Mouse (Mus musculus) ES-E14 (cell line): ENCODE measurements around the gene Nrcam. TPM values are rescaled to one million over a fixed set of nuclear protein-coding genes. Genes with fewer than 3 reads are reported as not detected.

Experiments used
- DNase-seq: peaks from one replicate; pipeline ENCODE4 v3.0.0-alpha.2; 2013; ENCODE audit warnings: low read depth, low spot score
- H3K27ac ChIP-seq: 2 replicates; pipeline ENCODE4 v1.5.1; 2012; ENCODE audit warnings: low read depth, mild to moderate bottlenecking, low read length, moderate library complexity, mixed read lengths; ENCODE audit not compliant: poor library complexity, insufficient read depth, severe bottlenecking
- H3K36me3 ChIP-seq: 2 replicates; pipeline ENCODE4 v1.6.1; 2012; ENCODE audit warnings: mild to moderate bottlenecking, low read length, moderate library complexity, mixed read lengths; ENCODE audit not compliant: control insufficient read depth, poor library complexity, insufficient read depth, severe bottlenecking
- H3K4me1 ChIP-seq, 2 experiments: fragments of 150-350 bp in 1 of 2; sonication (generic) in 1 of 2; 2 replicates each; pipeline ENCODE4 v1.6.1; 2012; ENCODE audit warnings: low read length in 2 of 2, mild to moderate bottlenecking in 1 of 2, mixed read lengths in 1 of 2; ENCODE audit not compliant: control insufficient read depth in 2 of 2, insufficient read depth in 2 of 2, poor library complexity in 1 of 2
- H3K4me3 ChIP-seq, 2 experiments: fragments of 150-350 bp in 1 of 2; sonication (generic) in 1 of 2; 2 replicates each; pipeline ENCODE4 v1.5.1; 2012; ENCODE audit warnings: low read length in 2 of 2, low read depth in 1 of 2, mild to moderate bottlenecking in 1 of 2, mixed read lengths in 1 of 2; ENCODE audit not compliant: insufficient read depth in 1 of 2, poor library complexity in 1 of 2, severe bottlenecking in 1 of 2
- H3K9ac ChIP-seq: 2 replicates; pipeline ENCODE4 v1.6.1; 2012; ENCODE audit warnings: low read depth, mild to moderate bottlenecking, low read length, mixed read lengths; ENCODE audit not compliant: poor library complexity, insufficient read depth, severe bottlenecking
- H3K9me3 ChIP-seq: fragments of 150-350 bp; sonication (generic); 2 replicates; pipeline ENCODE4 v1.6.1; 2012; ENCODE audit warnings: low read depth, mild to moderate bottlenecking, low read length; ENCODE audit not compliant: control insufficient read depth, insufficient read depth
- CHD2 ChIP-seq: IDR thresholded peaks from 2 replicates; pipeline ENCODE4 v1.6.1; 2014; ENCODE audit warnings: mild to moderate bottlenecking, low read depth, low read length, inconsistent platforms
- HCFC1 ChIP-seq: IDR thresholded peaks from 2 replicates; pipeline ENCODE4 v1.6.1; 2012; ENCODE audit warnings: low read length, inconsistent platforms, borderline replicate concordance; ENCODE audit not compliant: insufficient read depth
- MAFK ChIP-seq: IDR thresholded peaks from 2 replicates; pipeline ENCODE4 v1.6.1; 2014; ENCODE audit warnings: mild to moderate bottlenecking, low read depth, low read length, inconsistent platforms; ENCODE audit not compliant: insufficient read depth
- ZC3H11A ChIP-seq: IDR thresholded peaks from 2 replicates; pipeline ENCODE4 v1.6.1; 2012; ENCODE audit warnings: low read depth, mild to moderate bottlenecking, inconsistent platforms, low read length, borderline replicate concordance
- ZNF384 ChIP-seq: IDR thresholded peaks from 2 replicates; pipeline ENCODE4 v1.6.1; 2012; ENCODE audit warnings: low read depth, low read length, inconsistent platforms
- in situ Hi-C, 2 experiments: fragments of 600-800 bp; cut with MboI; formaldehyde crosslinking; loops; one replicate each; pipeline ENCODE4 v1.15.1; 2025; ENCODE audit warnings: low sequenced_read_pairs in 2 of 2, inconsistent platforms in 1 of 2; ENCODE audit not compliant: unreplicated experiment in 2 of 2
- total RNA-seq: library from RNA; depleted of rRNA; stranded (reverse); fragments of 300-350 nt; gene quantifications from 2 replicates; pipeline ENCODE4 v1.2.3, GENCODE M21; 2012

Gene Nrcam
- total RNA-seq, 1 experiment: 2.9 TPM

DNA sequence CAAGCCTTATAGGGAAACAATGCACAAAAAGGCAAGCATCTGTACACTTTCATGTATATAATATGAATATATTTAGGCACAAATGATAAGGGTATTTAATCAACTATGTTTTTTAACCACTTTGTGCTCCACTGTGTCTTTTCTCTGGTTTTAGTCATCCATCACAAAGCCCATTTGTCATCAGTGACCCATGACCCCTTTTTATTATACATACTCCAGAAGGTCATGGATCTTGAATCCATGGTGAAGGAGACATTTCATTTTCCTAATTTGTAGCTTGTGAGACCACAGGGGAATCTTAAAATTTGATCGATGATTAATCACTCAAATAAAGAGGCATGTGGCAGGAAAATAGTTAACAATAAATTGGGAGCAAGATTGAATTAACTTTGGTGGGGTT lies 29.2 kb downstream of the Nrcam start:
- no peaks in the 10 kb centered on the region for H3K4me1 ChIP-seq
- H3K9me3 ChIP-seq: no peaks in the 10 kb centered on the region
- in situ Hi-C loops: no loop called here
- H3K9ac ChIP-seq: no peak overlapping the region
- no peak for TF ChIP-seq ZC3H11A
- no peak for TF ChIP-seq MAFK
- TF ChIP-seq CHD2: no peak
- TF ChIP-seq HCFC1: no peak
- TF ChIP-seq ZNF384: no peak
- no peaks in the 10 kb centered on the region for H3K36me3 ChIP-seq
- no peak for DNase-seq
- no peak overlapping the region for H3K4me3 ChIP-seq
- no peak overlapping the region for H3K27ac ChIP-seq

DNA sequence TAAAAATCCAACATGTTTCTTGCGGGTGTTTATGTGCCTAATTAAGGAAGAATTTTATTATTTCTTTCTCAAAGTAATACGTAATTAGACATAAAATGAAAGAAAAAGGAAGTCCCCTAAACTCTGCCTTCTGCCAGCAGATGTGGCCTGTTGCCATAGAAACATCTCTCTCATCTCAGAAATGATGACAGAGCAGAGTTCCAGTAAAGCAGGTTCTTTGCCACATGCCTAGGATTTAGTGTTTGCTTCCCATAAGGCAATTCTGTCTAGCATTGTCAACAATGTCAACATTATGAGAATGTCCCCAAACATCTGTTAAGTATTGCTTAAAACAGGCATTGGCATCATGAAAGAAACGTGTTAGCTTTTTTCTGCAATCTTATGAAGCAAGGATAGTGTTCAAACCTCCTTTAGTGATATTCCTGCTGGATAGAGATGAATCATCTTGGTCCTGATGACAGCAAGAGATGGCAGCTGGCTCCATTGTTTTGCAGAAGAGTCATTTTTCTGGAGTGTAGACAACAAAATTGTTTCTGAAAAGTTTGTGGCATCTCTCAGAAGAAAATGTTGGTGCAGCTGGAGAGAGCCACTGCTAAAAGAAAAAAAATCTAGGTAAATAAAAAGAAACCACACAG lies 42.5 kb downstream of the Nrcam start:
- no peaks in the 10 kb centered on the region for H3K4me1 ChIP-seq
- H3K36me3 ChIP-seq: no peaks in the 10 kb centered on the region
- no peak for DNase-seq
- H3K4me3 ChIP-seq: no peak overlapping the region
- TF ChIP-seq MAFK (no peak), ZNF384 (no peak), HCFC1 (no peak), CHD2 (no peak)
- H3K27ac ChIP-seq: no peak overlapping the region
- no peak overlapping the region for H3K9ac ChIP-seq
- in situ Hi-C loops: no loop called here
- H3K9me3 ChIP-seq: no peaks in the 10 kb centered on the region

DNA sequence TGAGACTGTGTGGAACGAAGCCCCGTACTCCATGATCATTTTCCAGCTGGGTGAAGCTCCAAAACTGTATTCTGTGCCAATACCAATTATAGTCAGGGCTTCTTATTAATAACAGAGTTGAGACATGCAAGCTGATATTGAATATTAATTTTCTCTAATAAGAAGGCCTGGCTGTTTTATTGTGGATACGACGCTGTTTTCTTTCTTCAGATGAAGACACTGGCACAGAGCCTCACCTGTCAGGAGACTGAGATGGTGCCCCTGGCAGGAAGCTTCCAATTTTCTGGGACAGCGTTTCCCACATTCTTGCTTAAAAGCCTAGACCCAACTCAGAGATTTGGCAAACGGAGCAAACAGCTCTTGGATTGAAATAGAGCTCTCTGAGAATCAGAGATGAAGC lies 47.3 kb downstream of the Nrcam start:
- H3K4me3 ChIP-seq: no peak overlapping the region
- no peak overlapping the region for H3K27ac ChIP-seq
- no peaks in the 10 kb centered on the region for H3K4me1 ChIP-seq
- no peaks in the 10 kb centered on the region for H3K9me3 ChIP-seq
- no peaks in the 10 kb centered on the region for H3K36me3 ChIP-seq
- in situ Hi-C loops: no loop called here
- DNase-seq: no peak
- TF ChIP-seq HCFC1 (no peak), CHD2 (no peak), ZNF384 (no peak), MAFK (no peak), ZC3H11A (no peak)
- no peak overlapping the region for H3K9ac ChIP-seq

DNA sequence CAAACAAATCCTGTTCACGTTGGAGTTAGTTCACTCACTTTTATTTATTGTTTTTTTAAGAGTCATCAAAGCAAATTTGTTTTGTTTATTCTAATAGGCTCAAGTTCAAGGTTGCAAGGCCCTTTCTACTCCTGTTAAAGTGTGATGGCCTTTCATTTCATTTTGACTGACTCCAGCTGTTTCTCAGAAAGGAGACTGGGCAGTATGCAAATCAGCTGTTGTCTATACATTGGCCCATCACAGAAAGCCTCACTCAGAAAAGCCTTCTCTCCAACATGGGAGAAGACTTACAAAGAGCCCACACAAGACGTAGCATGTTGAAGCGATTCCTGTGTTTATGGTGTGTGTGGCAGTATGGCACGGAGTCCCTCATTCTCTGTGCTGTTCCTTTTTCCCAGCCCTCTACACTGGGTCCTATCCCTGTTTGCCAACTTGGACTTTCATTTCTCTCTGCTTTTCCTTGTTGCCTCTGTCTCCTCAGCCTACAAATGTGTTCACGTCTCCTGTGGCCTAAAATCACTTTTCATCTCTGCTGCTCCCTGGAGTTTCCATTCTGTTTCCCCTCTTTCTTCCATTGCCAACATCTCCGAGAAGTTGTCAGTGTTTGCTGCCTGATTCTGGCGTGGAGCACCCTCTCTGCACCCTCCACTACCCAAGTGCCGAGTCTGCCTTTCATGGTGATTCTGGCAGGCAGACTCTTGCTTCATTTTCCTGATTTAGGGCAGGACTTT lies 49.9 kb downstream of the Nrcam start:
- Histone ChIP-seq H3K36me3 (no peaks in the 10 kb centered on the region), H3K27ac (no peak overlapping the region), H3K9ac (no peak overlapping the region), H3K9me3 (no peaks in the 10 kb centered on the region), H3K4me3 (no peak overlapping the region), H3K4me1 (no peaks in the 10 kb centered on the region)
- in situ Hi-C loops: no loop called here
- DNase-seq: no peak
- TF ChIP-seq ZNF384: no peak
- no peak for TF ChIP-seq ZC3H11A

DNA sequence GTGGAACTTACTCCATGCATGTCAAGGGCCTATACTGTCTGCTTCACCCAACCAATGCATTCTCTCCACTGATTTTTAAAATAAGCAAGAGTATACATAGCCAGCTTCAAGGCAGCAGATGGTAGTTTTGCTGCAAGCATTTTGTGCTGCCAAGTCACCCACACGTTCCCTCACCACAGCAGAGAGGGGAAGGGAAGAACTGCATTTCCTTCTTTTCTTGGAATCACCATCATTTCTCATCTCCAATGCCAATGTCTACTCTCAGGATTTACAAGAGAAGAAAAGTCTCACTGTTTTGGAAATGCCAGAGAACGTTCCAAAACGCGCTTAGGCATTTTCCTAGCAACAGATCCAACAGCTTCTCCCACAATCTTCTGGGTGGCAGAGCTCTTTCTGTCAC lies 52.1 kb downstream of the Nrcam start:
- H3K9me3 ChIP-seq: no peaks in the 10 kb centered on the region
- no peak for DNase-seq
- in situ Hi-C loops: no loop called here

More for the DNA sequence above, 52.1 kb downstream of the Nrcam start:
- H3K36me3 ChIP-seq: no peaks in the 10 kb centered on the region
- TF ChIP-seq CHD2 (no peak), MAFK (no peak), HCFC1 (no peak), ZNF384 (no peak), ZC3H11A (no peak)
- no peak overlapping the region for H3K27ac ChIP-seq
- no peaks in the 10 kb centered on the region for H3K4me1 ChIP-seq
- H3K9ac ChIP-seq: no peak overlapping the region
- no peak overlapping the region for H3K4me3 ChIP-seq
